Mouse (Mus musculus) CD8-positive naive resting alpha-beta T cell, adult 2 months (primary cell): ENCODE data around the gene Irgq.
A peak's percentile ranks its signal among the peaks of the same experiment; 100 is the strongest.
"Not testable (repeated sequence)": the region's sequence is repeated elsewhere in the genome, so short reads cannot be mapped to it uniquely, and the experiment has no call there.

ENCODE experiments used
- DNase-seq, 2 experiments: peaks; one replicate each; pipeline ENCODE4 v3.0.0; 2022; ENCODE audit warnings: low read depth in 2 of 2, low spot score in 2 of 2

Gene Irgq

GRCm38 (mm10) chr7:24530062-24530931 lies at the start of gene Irgq:
Gene Irgq, plus strand, starts transcription at chr7:24530689.
- peak; percentile 97 to 98 for DNase-seq

DNA sequence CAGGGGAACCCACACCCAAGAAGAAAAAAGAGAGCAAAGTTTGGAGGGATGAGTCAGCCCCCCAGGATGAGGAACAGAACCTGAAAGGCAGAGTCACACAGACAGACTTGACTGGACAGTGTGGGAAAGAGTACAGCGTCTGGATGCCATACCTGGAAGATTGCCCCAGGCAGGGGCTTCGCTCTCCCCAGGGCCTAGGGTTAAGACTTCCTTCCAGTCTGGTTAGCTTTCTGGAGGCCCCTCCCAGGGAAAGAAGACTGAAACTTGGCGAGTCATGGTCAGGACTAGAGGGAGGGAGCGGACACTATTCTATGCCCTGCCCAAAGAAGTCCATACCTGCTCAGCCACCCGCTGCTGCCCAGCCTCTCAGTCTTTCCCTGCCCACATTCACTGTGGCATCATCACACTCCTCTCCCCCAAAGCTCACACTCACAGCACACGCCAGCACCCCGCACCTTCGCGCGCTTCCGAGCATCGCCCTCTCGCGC lies 49.5 kb upstream of the Irgq start:
- no peak for DNase-seq

DNA sequence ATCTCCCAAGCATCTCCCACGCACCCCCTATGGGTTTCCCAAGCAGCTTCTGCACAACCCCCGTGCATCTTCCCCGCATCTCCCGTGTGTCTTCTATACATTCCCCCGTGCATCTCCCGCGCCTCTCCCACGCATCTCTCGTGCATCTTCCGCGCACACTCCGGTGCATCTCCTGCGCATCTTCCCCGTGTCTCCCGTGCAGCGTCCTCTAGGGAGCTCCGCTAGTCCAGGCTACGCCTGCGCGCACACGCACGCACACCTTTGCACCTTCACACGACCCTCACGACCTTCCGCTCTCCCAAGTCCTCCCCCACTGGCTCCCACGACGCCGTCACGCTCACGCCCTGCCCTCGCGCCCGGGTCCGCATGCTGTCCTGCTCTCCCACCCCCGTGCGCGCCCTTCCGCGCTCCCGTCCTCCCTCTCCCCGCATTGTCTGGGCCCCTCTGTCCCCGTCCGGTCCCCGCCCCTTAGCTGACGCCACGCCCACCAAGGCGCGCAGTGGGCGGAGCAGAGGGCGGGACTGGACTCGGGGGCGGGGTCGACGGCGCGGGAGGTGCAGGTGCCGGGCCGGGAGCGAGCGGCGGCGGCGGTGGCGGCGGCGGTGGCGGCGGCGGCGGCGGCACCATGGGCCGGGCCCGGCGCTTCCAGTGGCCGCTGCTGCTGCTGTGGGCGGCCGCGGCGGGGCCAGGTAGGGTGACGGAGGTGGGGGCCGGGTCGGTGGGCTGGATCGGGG lies 48.8 kb upstream of the Irgq start, which contains the start of gene Cadm4:
Gene Cadm4, plus strand, starts transcription at position 550 of the 734 bp plus-strand sequence.
- DNase-seq, result peak; percentile 76 to 82

- no peak for DNase-seq
Measured at GRCm38 (mm10) chr7:24482208-24483020, 48.1 kb upstream of the Irgq start.

DNA sequence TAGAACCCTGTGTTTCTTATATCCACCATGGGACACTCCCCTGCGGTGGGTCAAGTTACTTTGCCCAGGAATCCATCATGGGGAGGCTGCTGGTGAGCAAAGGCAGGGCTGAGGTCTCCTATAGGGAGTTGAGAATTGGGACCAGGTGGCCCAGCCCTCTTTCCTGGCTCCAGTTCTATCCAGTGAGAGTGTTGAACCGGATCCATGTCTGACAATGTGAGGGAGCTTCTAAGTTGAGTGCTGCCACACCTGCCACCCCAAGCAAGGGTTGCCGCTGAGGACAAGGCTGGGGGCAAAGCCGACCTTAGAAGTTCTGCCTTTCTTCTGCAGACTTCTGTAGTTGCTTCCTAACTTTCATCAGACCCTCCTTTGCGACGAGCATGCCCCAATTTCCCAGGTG lies 47.2 kb upstream of the Irgq start:
- not testable (repeated sequence) for DNase-seq

DNA sequence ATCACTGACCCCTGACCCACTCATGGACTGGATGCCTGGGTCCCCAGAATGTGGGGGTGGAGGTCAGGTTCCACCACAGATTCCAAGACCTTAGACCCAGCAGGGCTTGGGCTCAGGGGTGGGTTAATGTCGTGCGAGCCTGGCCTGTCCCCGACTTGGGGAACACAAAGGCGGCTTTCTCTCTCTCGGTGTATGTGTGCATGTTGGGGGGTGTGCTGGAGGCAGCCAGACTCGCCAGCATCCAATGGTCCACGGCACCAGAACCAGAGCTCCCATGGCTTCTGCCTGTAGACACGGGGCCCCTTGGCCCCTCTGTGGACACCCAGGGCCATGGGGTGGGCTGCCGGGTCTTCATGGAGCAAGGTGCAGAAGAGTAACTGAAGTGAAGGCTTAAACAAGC lies 45.0 kb upstream of the Irgq start:
- no peak for DNase-seq

GRCm38 (mm10) chr7:24486654-24487130 lies 43.8 kb upstream of the Irgq start:
- DNase-seq, result no peak

- no peak for DNase-seq
Measured at GRCm38 (mm10) chr7:24487403-24487802, 43.1 kb upstream of the Irgq start.

- no peak for DNase-seq
Measured at GRCm38 (mm10) chr7:24488303-24488702, 42.2 kb upstream of the Irgq start.

DNA sequence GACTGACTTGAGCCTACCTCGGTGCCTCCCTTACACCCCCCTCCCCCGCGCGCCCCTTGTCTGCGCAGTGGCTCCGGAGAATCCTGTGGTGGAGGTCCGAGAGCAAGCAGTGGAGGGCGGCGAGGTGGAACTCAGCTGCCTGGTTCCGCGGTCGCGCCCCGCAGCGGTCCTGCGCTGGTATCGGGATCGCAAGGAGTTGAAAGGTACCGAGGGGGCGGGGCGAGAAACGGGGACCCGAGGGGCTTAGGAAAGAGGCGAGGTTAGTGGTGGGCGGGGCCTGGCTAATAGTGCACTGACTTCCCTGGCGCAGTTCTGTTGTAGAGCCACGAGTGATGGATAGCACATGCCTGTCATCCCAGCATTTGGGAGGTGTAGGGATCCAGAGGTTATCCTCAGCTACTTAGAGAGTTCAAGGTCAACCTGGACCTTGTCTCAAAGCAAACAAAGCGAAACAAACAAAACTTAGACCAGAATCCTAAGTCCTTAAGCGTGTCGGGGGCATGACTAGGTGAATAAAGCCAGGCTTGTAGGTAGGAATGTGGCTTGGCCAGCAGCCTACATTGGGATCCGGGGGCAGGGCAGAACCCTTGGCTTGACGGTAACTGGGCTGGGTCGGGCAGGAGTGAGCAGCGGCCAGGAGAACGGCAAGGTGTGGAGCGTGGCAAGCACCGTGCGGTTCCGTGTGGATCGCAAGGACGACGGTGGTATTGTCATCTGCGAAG lies 30.5 kb upstream of the Irgq start:
- DNase-seq, result no peak

- peak; percentile 34 to 51 for DNase-seq
Measured at GRCm38 (mm10) chr7:24500929-24501328, 29.6 kb upstream of the Irgq start.

- DNase-seq, result no peak
Measured at GRCm38 (mm10) chr7:24501492-24501891, 29.0 kb upstream of the Irgq start.

- no peak for DNase-seq
Measured at GRCm38 (mm10) chr7:24504004-24504403, 26.5 kb upstream of the Irgq start.

DNA sequence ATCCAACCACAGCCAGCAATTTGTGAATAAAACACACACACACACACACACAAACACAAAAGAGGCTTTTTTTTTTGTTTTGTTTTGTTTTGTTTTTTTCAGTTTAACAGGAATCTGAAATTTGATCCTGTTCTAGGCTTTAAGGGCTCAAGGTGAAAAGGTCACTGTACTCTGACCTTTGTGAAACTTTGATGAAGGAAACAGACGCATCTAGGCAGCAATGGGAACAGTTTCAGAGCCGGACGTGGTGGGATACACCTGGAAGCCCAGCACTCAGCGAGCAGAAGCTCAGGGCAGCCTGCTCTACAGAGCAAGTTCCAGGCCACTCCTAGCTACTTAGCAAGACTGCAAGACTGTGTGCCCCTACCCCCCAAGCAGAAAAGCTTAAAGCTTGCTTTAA lies 25.6 kb upstream of the Irgq start:
- DNase-seq, result no peak

DNA sequence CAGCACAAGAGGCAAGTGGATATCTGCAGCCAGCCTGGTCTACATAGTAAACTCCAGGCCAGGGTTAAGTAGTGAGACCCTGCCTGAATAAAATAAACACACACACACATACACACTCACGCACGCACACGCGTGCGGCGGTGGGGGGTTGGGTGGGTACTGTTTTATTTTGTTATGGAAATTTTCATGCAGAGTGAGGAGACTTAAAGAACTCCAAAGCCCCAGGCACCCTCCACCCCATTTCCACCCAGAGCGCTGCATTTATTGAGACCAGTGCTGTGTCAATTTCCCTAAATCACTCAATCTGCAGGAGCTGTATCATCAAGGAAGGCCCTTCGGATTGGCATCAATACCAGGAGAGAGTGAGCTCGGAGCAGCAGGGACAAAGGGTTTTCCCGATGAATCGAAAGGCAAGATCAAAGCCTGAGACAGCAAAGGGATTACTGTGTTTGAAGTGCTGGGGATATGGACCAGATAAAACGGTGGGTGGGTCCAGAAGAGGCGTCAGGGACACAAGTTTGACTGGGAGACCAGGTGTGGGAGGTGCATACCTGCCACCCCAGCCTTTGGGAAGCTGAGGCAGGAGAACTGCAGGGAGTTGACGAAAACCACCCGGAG lies 24.9 kb upstream of the Irgq start:
- DNase-seq, result no peak

DNA sequence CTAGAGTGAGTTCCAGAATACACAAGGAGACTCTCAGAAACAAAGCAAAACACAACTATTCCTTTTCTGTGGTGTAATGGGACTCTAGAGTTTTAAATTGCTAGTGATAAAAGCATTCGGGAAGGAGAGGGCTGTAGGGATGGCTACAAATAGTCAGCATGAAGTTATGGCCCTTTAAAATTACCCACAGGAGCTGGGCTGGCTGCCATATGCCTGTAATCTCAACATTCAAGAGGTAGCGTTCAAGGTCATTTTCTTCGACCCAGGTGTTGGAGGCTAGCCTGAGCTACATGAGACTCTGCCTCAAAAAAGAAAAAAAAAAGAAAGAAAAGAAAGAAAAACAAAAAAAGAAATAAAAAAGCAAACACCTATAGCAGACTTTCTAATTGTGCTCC lies 24.4 kb upstream of the Irgq start:
- no peak for DNase-seq

DNA sequence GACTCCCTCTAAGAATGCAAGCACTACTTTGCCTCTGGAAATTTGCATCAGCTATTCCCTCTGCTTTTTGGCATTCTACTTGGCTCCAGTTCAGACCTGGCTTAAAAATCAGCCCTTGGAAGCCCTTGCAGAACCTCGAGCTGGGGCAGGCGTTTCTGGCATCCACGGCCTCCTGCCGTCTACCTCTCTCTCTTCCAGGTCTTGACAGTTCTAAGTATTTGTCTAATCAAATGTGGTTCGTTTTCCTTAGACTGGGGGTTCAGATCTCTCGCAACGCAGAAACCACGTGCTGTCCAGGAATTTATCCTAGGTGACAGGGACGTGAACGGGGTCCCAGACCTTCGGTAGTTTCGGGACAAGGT lies 24.0 kb upstream of the Irgq start:
- DNase-seq, result no peak

DNA sequence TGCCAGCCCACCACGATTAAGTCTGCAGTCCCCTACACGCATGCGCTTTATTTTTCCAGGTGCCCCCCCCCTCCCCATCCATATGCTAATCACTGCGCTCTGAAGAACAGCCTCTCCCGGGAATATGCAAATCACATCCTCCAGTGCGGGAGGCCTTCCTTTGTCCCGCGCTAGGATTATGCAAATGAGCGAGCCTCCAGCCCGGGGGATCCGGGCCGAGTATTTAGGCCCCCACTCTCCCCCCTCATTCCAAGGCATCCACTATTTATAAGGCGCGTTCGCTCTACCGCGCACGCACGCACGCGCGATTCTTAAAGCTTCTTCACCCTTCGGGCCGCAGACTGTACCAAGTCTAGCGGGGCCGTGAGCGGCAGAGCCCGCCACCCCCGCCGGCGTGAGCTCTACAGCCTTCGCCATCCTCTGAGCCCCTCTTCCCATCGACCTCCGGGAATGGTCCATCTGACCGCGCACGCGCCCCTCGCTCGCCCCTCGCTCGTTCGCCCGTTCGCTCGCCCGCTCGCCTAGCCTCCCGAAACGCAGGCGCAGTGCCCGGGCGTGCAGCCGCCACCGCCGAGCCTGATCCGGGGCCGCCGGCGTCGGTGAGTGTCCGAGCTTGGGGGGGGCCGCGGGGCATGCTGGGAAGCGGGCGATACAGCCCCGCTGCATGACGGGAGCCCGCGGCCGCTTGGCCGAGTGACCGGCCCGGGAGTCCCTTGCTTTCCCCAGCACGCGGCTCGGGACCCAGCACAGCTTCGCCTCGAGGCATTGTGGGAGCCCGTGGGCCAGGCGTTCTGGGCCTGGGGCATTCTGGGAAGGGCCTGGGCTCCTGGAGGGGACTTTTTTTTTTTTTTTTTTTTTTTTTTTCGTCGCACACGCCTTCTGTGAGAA lies 23.4 kb upstream of the Irgq start, which contains the start of gene Zfp428:
Gene Zfp428, plus strand, starts transcription at position 169 of the 888 bp plus-strand sequence.
- no peak for DNase-seq

DNA sequence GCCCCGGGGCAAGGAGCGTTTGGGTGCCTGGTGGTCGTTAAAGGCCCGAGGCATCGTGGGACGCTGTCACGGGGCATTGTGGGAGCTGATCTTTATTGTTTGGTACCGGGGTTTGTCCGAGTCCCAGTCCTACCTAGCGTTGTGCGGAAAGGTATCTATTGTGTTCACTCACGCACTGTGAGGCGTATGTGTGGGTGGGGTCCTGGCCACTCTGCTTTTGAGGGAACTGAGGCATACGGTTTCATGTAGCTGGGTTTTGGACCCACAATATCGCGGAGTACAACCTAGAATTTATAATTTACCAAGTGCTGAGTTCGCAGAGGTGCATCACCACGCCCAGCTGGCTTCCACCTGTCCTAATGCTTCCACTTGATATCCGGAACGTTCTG lies 22.8 kb upstream of the Irgq start:
- DNase-seq, result no peak
